Mouse (Mus musculus) stomach, embryonic 14.5 days (tissue): ENCODE data around the gene Fbxw4. TPM values are rescaled to one million over a fixed set of nuclear protein-coding genes. Genes with fewer than 3 reads are reported as not detected.
"Not testable (repeated sequence)": the region's sequence is repeated elsewhere in the genome, so short reads cannot be mapped to it uniquely, and the experiment has no call there.

Experiments used
- ATAC-seq: fragments of 200-750 bp; cut with Nextera tagmentation; 2 replicates; pipeline ENCODE4 v1.8.0; 2017; ENCODE audit warnings: low read depth, moderate TSS enrichment; ENCODE audit not compliant: insufficient number of reproducible peaks, insufficient read depth, low FRiP score
- H3K27ac ChIP-seq: fragments of 300-500 bp; sonication (generic); 2 replicates; pipeline ENCODE4 v1.5.1; 2014; ENCODE audit warnings: mild to moderate bottlenecking, low read length, moderate library complexity, mixed read lengths
- H3K27me3 ChIP-seq: fragments of 300-500 bp; sonication (generic); 2 replicates; pipeline ENCODE4 v1.6.1; 2014; ENCODE audit warnings: low read length, control low read depth, mixed read lengths; ENCODE audit not compliant: control insufficient read depth, insufficient read depth
- H3K36me3 ChIP-seq: fragments of 300-500 bp; sonication (generic); 2 replicates; pipeline ENCODE4 v1.6.1; 2014; ENCODE audit warnings: mild to moderate bottlenecking, control low read depth, low read length, moderate library complexity, mixed read lengths; ENCODE audit not compliant: control insufficient read depth, insufficient read depth
- H3K4me1 ChIP-seq: fragments of 300-500 bp; sonication (generic); 2 replicates; pipeline ENCODE4 v1.6.1; 2014; ENCODE audit warnings: low read length, control low read depth, mixed read lengths; ENCODE audit not compliant: control insufficient read depth, insufficient read depth
- H3K4me2 ChIP-seq: fragments of 300-500 bp; sonication (generic); replicated peaks from 2 replicates; pipeline ENCODE4 v1.6.1; 2014; ENCODE audit warnings: low read depth, low read length, control low read depth
- H3K4me3 ChIP-seq: fragments of 300-500 bp; sonication (generic); 2 replicates; pipeline ENCODE4 v1.5.1; 2014; ENCODE audit warnings: low read depth, low read length, control low read depth
- H3K9ac ChIP-seq: fragments of 300-500 bp; sonication (generic); replicated peaks from 2 replicates; pipeline ENCODE4 v1.6.1; 2014; ENCODE audit warnings: low read depth, mild to moderate bottlenecking, control low read depth, low read length, moderate library complexity, mixed read lengths
- H3K9me3 ChIP-seq: fragments of 300-500 bp; sonication (generic); 2 replicates; pipeline ENCODE4 v1.6.1; 2016; ENCODE audit warnings: low read depth, low read length, control low read depth; ENCODE audit not compliant: control insufficient read depth
- WGBS: fragments of 180-500 bp; shearing (Covaris S2); extraction: QIAGEN DNeasy Blood & Tissue Kit; methylation state at CpG from one replicate; pipeline ENCODE4 v1.1.7; 2014; 5-methylcytosine and 5-hydroxymethylcytosine counted together
- polyA plus RNA-seq: library from polyadenylated mRNA; unstranded; fragments of >200 nt; fragmentation: Nextera tagmentation; extraction: Ambion mirVana; gene quantifications from 2 replicates; pipeline ENCODE4 v1.2.1, GENCODE M21; 2014

Gene Fbxw4
- polyA plus RNA-seq, 1 experiment from 2014 or later, result 9.4 TPM

GRCm38 (mm10) chr19:45651524-45651923 is 8.6 kb downstream of the Fbxw4 start:
- no peak for ATAC-seq
- no peaks in the 10 kb centered on the region for H3K27me3 ChIP-seq
- H3K27ac ChIP-seq, result no peak overlapping the region
- no peaks in the 10 kb centered on the region for H3K36me3 ChIP-seq
- no peak overlapping the region for H3K9ac ChIP-seq
- 73% methylated on average over 8 of the region's 8 CpGs for WGBS
- no peaks in the 10 kb centered on the region for H3K9me3 ChIP-seq
- no peak overlapping the region for H3K4me3 ChIP-seq
- no peak overlapping the region for H3K4me2 ChIP-seq
- H3K4me1 ChIP-seq, result peaks cover 21% of the 10 kb centered on the region; the same call in 1 of the 2 replicates

GRCm38 (mm10) chr19:45649776-45650175 is 10.3 kb downstream of the Fbxw4 start:
- Histone ChIP-seq H3K4me3 (no peak overlapping the region), H3K9me3 (no peaks in the 10 kb centered on the region), H3K4me1 (peaks cover 13% of the 10 kb centered on the region; the same call in 1 of the 2 replicates), H3K9ac (no peak overlapping the region), H3K4me2 (no peak overlapping the region), H3K27me3 (no peaks in the 10 kb centered on the region), H3K36me3 (no peaks in the 10 kb centered on the region), H3K27ac (no peak overlapping the region)
- WGBS, result 83% methylated on average over 4 of the region's 4 CpGs
- ATAC-seq, result no peak

GRCm38 (mm10) chr19:45648469-45648868 is 11.6 kb downstream of the Fbxw4 start:
- WGBS, result 92% methylated on average over 6 of the region's 6 CpGs
- peak; percentile 70 for ATAC-seq
- H3K4me2 ChIP-seq, H3K4me3 ChIP-seq, H3K9ac ChIP-seq, H3K9me3 ChIP-seq, H3K27me3 ChIP-seq, H3K36me3 ChIP-seq, H3K27ac ChIP-seq: not testable (repeated sequence)
- H3K4me1 ChIP-seq, result peaks cover 13% of the 10 kb centered on the region; the same call in 1 of the 2 replicates

- WGBS, result 43% methylated on average over 4 of the region's 4 CpGs
- no peaks in the 10 kb centered on the region for H3K36me3 ChIP-seq
- H3K9ac ChIP-seq, result no peak overlapping the region
- H3K27ac ChIP-seq, result no peak overlapping the region
- no peak for ATAC-seq
- peaks cover 5% of the 10 kb centered on the region; the same call in 1 of the 2 replicates for H3K4me1 ChIP-seq
- H3K9me3 ChIP-seq, result no peaks in the 10 kb centered on the region
- no peak overlapping the region for H3K4me2 ChIP-seq
- no peaks in the 10 kb centered on the region for H3K27me3 ChIP-seq
- H3K4me3 ChIP-seq, result no peak overlapping the region
Observed at GRCm38 (mm10) chr19:45646866-45647265, 13.2 kb downstream of the Fbxw4 start.

- WGBS, result 79% methylated on average over 7 of the region's 7 CpGs
- no peaks in the 10 kb centered on the region for H3K27me3 ChIP-seq
- ATAC-seq, result no peak
- H3K9ac ChIP-seq, result no peak overlapping the region
- no peak overlapping the region for H3K4me3 ChIP-seq
- H3K36me3 ChIP-seq, result no peaks in the 10 kb centered on the region; the same call in 1 of the 2 replicates
- no peak overlapping the region for H3K27ac ChIP-seq
- H3K9me3 ChIP-seq, result no peaks in the 10 kb centered on the region
- no peaks in the 10 kb centered on the region for H3K4me1 ChIP-seq
- no peak overlapping the region for H3K4me2 ChIP-seq
Observed at GRCm38 (mm10) chr19:45640691-45641090, 19.4 kb downstream of the Fbxw4 start.

- WGBS, result 53% methylated on average over 5 of the region's 5 CpGs
- Histone ChIP-seq H3K27ac (no peak overlapping the region), H3K9ac (no peak overlapping the region), H3K9me3 (no peaks in the 10 kb centered on the region), H3K36me3 (peaks cover 8% of the 10 kb centered on the region; the same call in 1 of the 2 replicates), H3K4me3 (no peak overlapping the region), H3K27me3 (no peaks in the 10 kb centered on the region), H3K4me1 (0 out of 2 replicates have a peak, but pooled peaks cover 4% of the 10 kb centered on the region), H3K4me2 (no peak overlapping the region)
- ATAC-seq, result no peak
Observed at GRCm38 (mm10) chr19:45635960-45636359, 24.2 kb downstream of the Fbxw4 start.

GRCm38 (mm10) chr19:45631584-45631983 is 28.5 kb downstream of the Fbxw4 start:
- Histone ChIP-seq H3K4me1 (0 out of 2 replicates have a peak, but pooled peaks cover 7% of the 10 kb centered on the region), H3K4me2 (no peak overlapping the region), H3K9ac (no peak overlapping the region), H3K36me3 (peaks cover 8% of the 10 kb centered on the region; the same call in 1 of the 2 replicates), H3K9me3 (no peaks in the 10 kb centered on the region), H3K4me3 (no peak overlapping the region), H3K27me3 (no peaks in the 10 kb centered on the region), H3K27ac (no peak overlapping the region)
- 9% methylated on average over 3 of the region's 3 CpGs for WGBS
- ATAC-seq, result no peak

GRCm38 (mm10) chr19:45630953-45631352 is 29.2 kb downstream of the Fbxw4 start:
- Histone ChIP-seq H3K4me2 (no peak overlapping the region), H3K4me3 (no peak overlapping the region), H3K9me3 (no peaks in the 10 kb centered on the region), H3K36me3 (peaks cover 8% of the 10 kb centered on the region; the same call in 1 of the 2 replicates), H3K27me3 (no peaks in the 10 kb centered on the region), H3K9ac (no peak overlapping the region), H3K4me1 (0 out of 2 replicates have a peak, but pooled peaks cover 7% of the 10 kb centered on the region), H3K27ac (no peak overlapping the region; the same call in 1 of the 2 replicates)
- WGBS, result 36% methylated on average over 5 of the region's 5 CpGs
- ATAC-seq, result no peak

- no peaks in the 10 kb centered on the region for H3K9me3 ChIP-seq
- H3K4me3 ChIP-seq, result no peak overlapping the region
- 84% methylated on average over 3 of the region's 3 CpGs for WGBS
- H3K36me3 ChIP-seq, result peaks cover 7% of the 10 kb centered on the region; the same call in 1 of the 2 replicates
- H3K4me2 ChIP-seq, result no peak overlapping the region
- no peak overlapping the region for H3K9ac ChIP-seq
- H3K4me1 ChIP-seq, result 0 out of 2 replicates have a peak, but pooled peaks cover 7% of the 10 kb centered on the region
- H3K27ac ChIP-seq, result no peak overlapping the region
- no peak for ATAC-seq
- no peaks in the 10 kb centered on the region for H3K27me3 ChIP-seq
Observed at GRCm38 (mm10) chr19:45629219-45629618, 30.9 kb downstream of the Fbxw4 start.
